Mouse (Mus musculus): ENCODE results near the gene H6pd. TPM values are rescaled to one million over a fixed set of nuclear protein-coding genes. Genes with fewer than 3 reads are reported as not detected.

H6pd gene
- polyA plus RNA-seq, 1 experiment from 2014 or later: 5.4 TPM

DNA sequence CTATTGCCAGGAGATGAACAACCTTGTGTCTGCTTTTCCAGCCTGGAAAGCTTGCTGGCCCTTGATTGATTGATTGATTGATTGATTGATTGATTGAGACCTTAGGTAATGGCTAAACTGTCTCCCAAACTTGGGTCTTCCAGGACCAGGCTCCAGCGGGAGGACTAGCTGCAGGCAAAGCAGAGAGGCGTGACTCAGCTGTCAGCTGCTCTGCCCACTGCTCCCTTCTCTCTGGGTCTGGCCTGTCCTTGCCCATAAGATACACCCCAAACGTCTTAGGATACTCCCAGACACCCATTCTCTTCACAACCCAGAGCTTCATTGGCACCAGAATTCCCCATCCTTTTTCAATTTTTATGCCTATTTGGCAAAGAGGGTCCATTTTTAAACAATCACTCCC lies 78.1 kb downstream of the H6pd start:
- Histone ChIP-seq H3K9me3 (replicated peaks) (no peaks in the 10 kb centered on the region), H3K27me3 (no peaks in the 10 kb centered on the region; the same call in 1 of the 2 replicates), H3K9ac (no peak overlapping the region), H3K4me1 (no peaks in the 10 kb centered on the region; the same call in none of the 2 replicates), H3K4me3 (no peak overlapping the region), H3K4me2 (replicated peaks) (no peak overlapping the region), H3K27ac (no peak overlapping the region), H3K36me3 (no peaks in the 10 kb centered on the region)
- 57% methylated on average over 3 of the region's 3 CpGs for WGBS
- no peak for ATAC-seq (ENCODE audit: low FRiP score)

Other genes with a start within 250 kb of the H6pd start
- gene Slc25a33, start 234.7 kb downstream of the H6pd start, polyA plus RNA-seq (2016; fragmentation: Nextera tagmentation; extraction: Ambion mirVana): 18.8 and 18.9 TPM in 2 replicates
- 15.5 and 17.8 TPM in 2 replicates for gene Spsb1, start 54.0 kb downstream of the H6pd start, polyA plus RNA-seq (2016; fragmentation: Nextera tagmentation; extraction: Ambion mirVana)
- 0.68 TPM in 2 replicates for gene Gpr157, start 78.3 kb upstream of the H6pd start, polyA plus RNA-seq (2016; fragmentation: Nextera tagmentation; extraction: Ambion mirVana)
- 1.7 and 2.1 TPM in 2 replicates for gene Slc2a5, start 110.3 kb upstream of the H6pd start, polyA plus RNA-seq (2016; fragmentation: Nextera tagmentation; extraction: Ambion mirVana)
- gene Slc2a7, start 139.9 kb upstream of the H6pd start, polyA plus RNA-seq (2016; fragmentation: Nextera tagmentation; extraction: Ambion mirVana): not detected in 2 replicates
- 0.41 TPM in 1 of 2 replicates, not detected in the other for gene Car6, start 192.3 kb upstream of the H6pd start, polyA plus RNA-seq (2016; fragmentation: Nextera tagmentation; extraction: Ambion mirVana)
- 1,309 and 1,398 TPM in 2 replicates for gene Eno1, start 227.7 kb upstream of the H6pd start, polyA plus RNA-seq (2016; fragmentation: Nextera tagmentation; extraction: Ambion mirVana)